Mouse (Mus musculus) CH12.LX (cell line): ENCODE results near the gene Olfr554. TPM values are rescaled to one million over a fixed set of nuclear protein-coding genes. Genes with fewer than 3 reads are reported as not detected.
A peak's percentile ranks its signal among the peaks of the same experiment; 100 is the strongest.

Experiments used
- DNase-seq: peaks from one replicate; pipeline ENCODE4 v3.0.0-alpha.2; 2013; ENCODE audit errors: extremely low read depth
- H3K27ac ChIP-seq: 2 replicates; pipeline ENCODE4 v1.5.1; 2012; ENCODE audit warnings: low read depth, mild to moderate bottlenecking, control low read depth, moderate library complexity; ENCODE audit not compliant: insufficient read depth
- H3K27me3 ChIP-seq: replicated peaks from 2 replicates; pipeline ENCODE3; 2012; ENCODE audit warnings: inconsistent platforms
- H3K36me3 ChIP-seq, 2 experiments: replicated peaks in 1 of 2; 2 replicates each; pipeline versions ENCODE3 to v1.6.1; 2012; ENCODE audit warnings: inconsistent platforms in 1 of 2, low read length in 1 of 2, mild to moderate bottlenecking in 1 of 2, mixed read lengths in 1 of 2, moderate library complexity in 1 of 2; ENCODE audit not compliant: control insufficient read depth in 1 of 2, insufficient read depth in 1 of 2
- H3K4me1 ChIP-seq, 2 experiments: 2 replicates each; pipeline ENCODE4 v1.6.1; 2012; ENCODE audit warnings: inconsistent platforms in 1 of 2, moderate library complexity in 1 of 2; ENCODE audit not compliant: insufficient read depth in 2 of 2, control insufficient read depth in 1 of 2
- H3K4me2 ChIP-seq: 2 replicates; pipeline ENCODE4 v1.6.1; 2012; ENCODE audit warnings: low read depth, mild to moderate bottlenecking, control low read depth; ENCODE audit not compliant: poor library complexity, insufficient read depth, severe bottlenecking
- H3K4me3 ChIP-seq, 3 experiments: fragments of 150-350 bp in 1 of 3; sonication (generic) in 1 of 3; replicated peaks in 1 of 3; 2 replicates each; pipeline versions ENCODE3 to v1.5.1; 2011 to 2012; ENCODE audit warnings: low read depth in 2 of 3, low read length in 2 of 3, mild to moderate bottlenecking in 2 of 3, moderate library complexity in 2 of 3, control low read depth in 1 of 3, improper control_type of control experiment in 1 of 3, inconsistent platforms in 1 of 3, mixed read lengths in 1 of 3; ENCODE audit not compliant: poor library complexity in 1 of 3
- H3K79me2 ChIP-seq: replicated peaks from 2 replicates; pipeline ENCODE4 v1.6.1; 2012; ENCODE audit warnings: mild to moderate bottlenecking, moderate library complexity; ENCODE audit not compliant: control insufficient read depth, poor library complexity, insufficient read depth, severe bottlenecking; ENCODE audit errors: extremely low read depth
- H3K9ac ChIP-seq: 2 replicates; pipeline ENCODE4 v1.6.1; 2012; ENCODE audit warnings: low read depth, mild to moderate bottlenecking, control low read depth, moderate library complexity; ENCODE audit not compliant: insufficient read depth
- H3K9me3 ChIP-seq: replicated peaks from 2 replicates; pipeline ENCODE3; 2012; ENCODE audit warnings: low read length, inconsistent platforms, mixed read lengths
- CHD2 ChIP-seq: IDR thresholded peaks from 2 replicates; pipeline ENCODE4 v1.6.1; 2011; ENCODE audit warnings: low read length, improper control_type of control experiment
- CTCF ChIP-seq, 2 experiments: IDR thresholded peaks in 1 of 2; conservative IDR thresholded peaks in 1 of 2; 2 replicates each; pipeline ENCODE4 v1.5.1; 2011 to 2012; ENCODE audit warnings: low read depth in 2 of 2, low read length in 2 of 2, improper control_type of control experiment in 1 of 2, inconsistent platforms in 1 of 2, mild to moderate bottlenecking in 1 of 2, moderate library complexity in 1 of 2
- E2F4 ChIP-seq: IDR thresholded peaks from 2 replicates; pipeline ENCODE4 v1.6.1; 2011; ENCODE audit warnings: low read depth, low read length, improper control_type of control experiment; ENCODE audit not compliant: insufficient replicate concordance
- ELF1 ChIP-seq: IDR thresholded peaks from 2 replicates; pipeline ENCODE4 v1.6.1; 2014; ENCODE audit warnings: low read depth, mild to moderate bottlenecking, inconsistent platforms, low read length, improper control_type of control experiment
- ETS1 ChIP-seq: conservative IDR thresholded peaks from 2 replicates; pipeline ENCODE4 v1.6.1; 2012; ENCODE audit warnings: low read depth, mild to moderate bottlenecking, inconsistent platforms, low read length, improper control_type of control experiment, moderate library complexity
- HCFC1 ChIP-seq: IDR thresholded peaks from 2 replicates; pipeline ENCODE4 v1.6.1; 2012; ENCODE audit warnings: low read depth, mild to moderate bottlenecking, inconsistent platforms, low read length, improper control_type of control experiment
- IRF4 ChIP-seq: IDR thresholded peaks from 2 replicates; pipeline ENCODE4 v1.6.1; 2014; ENCODE audit warnings: low read depth, mild to moderate bottlenecking, inconsistent platforms, low read length, improper control_type of control experiment
- JUN ChIP-seq: IDR thresholded peaks from 2 replicates; pipeline ENCODE4 v1.6.1; 2011; ENCODE audit warnings: low read depth, mild to moderate bottlenecking, low read length, improper control_type of control experiment, moderate library complexity; ENCODE audit not compliant: insufficient read depth
- KAT2A ChIP-seq: IDR thresholded peaks from 2 replicates; pipeline ENCODE4 v1.6.1; 2012; ENCODE audit warnings: low read length, improper control_type of control experiment, inconsistent platforms; ENCODE audit not compliant: insufficient replicate concordance
- MAX ChIP-seq: IDR thresholded peaks from 2 replicates; pipeline ENCODE4 v1.6.1; 2011; ENCODE audit warnings: low read length, improper control_type of control experiment
- MAZ ChIP-seq: IDR thresholded peaks from 2 replicates; pipeline ENCODE4 v1.6.1; 2012; ENCODE audit warnings: low read depth, mild to moderate bottlenecking, inconsistent platforms, low read length, improper control_type of control experiment, moderate library complexity
- MEF2A ChIP-seq: IDR thresholded peaks from 2 replicates; pipeline ENCODE4 v1.6.1; 2014; ENCODE audit warnings: low read depth, mild to moderate bottlenecking, inconsistent platforms, low read length, improper control_type of control experiment, borderline replicate concordance
- MXI1 ChIP-seq: IDR thresholded peaks from 2 replicates; pipeline ENCODE4 v1.6.1; 2011; ENCODE audit warnings: mild to moderate bottlenecking, low read depth, low read length, improper control_type of control experiment
- MYC ChIP-seq: IDR thresholded peaks from 2 replicates; pipeline ENCODE4 v1.6.1; 2011; ENCODE audit warnings: low read depth, mild to moderate bottlenecking, improper control_type of control experiment, low read length
- NELFE ChIP-seq: IDR thresholded peaks from 2 replicates; pipeline ENCODE4 v1.6.1; 2011; ENCODE audit warnings: low read depth, low read length, improper control_type of control experiment
- NRF1 ChIP-seq: IDR thresholded peaks from 2 replicates; pipeline ENCODE4 v1.6.1; 2014; ENCODE audit warnings: low read depth, mild to moderate bottlenecking, inconsistent platforms, low read length, improper control_type of control experiment, moderate library complexity
- PAX5 ChIP-seq: IDR thresholded peaks from 2 replicates; pipeline ENCODE4 v1.6.1; 2012; ENCODE audit warnings: low read length, inconsistent platforms, mixed read lengths
- POLR2A ChIP-seq: IDR thresholded peaks from 2 replicates; pipeline ENCODE4 v1.6.1; 2011; ENCODE audit warnings: low read depth, mild to moderate bottlenecking, improper control_type of control experiment, low read length
- POLR2AphosphoS2 ChIP-seq: IDR thresholded peaks from 2 replicates; pipeline ENCODE4 v1.6.1; 2011; ENCODE audit warnings: low read depth, low read length, improper control_type of control experiment
- RAD21 ChIP-seq: IDR thresholded peaks from 2 replicates; pipeline ENCODE4 v1.6.1; 2011; ENCODE audit warnings: low read depth, mild to moderate bottlenecking, low read length, improper control_type of control experiment, moderate library complexity
- RCOR1 ChIP-seq: conservative IDR thresholded peaks from 2 replicates; pipeline ENCODE4 v1.6.1; 2012; ENCODE audit warnings: low read depth, mild to moderate bottlenecking, inconsistent platforms, low read length, improper control_type of control experiment
- SIN3A ChIP-seq: IDR thresholded peaks from 2 replicates; pipeline ENCODE4 v1.6.1; 2012; ENCODE audit warnings: low read length, improper control_type of control experiment, inconsistent platforms
- SMC3 ChIP-seq: IDR thresholded peaks from 2 replicates; pipeline ENCODE4 v1.6.1; 2011; ENCODE audit warnings: low read depth, low read length, improper control_type of control experiment
- TBP ChIP-seq: conservative IDR thresholded peaks from 2 replicates; pipeline ENCODE4 v1.6.1; 2011; ENCODE audit warnings: low read depth, low read length, improper control_type of control experiment
- TCF12 ChIP-seq: IDR thresholded peaks from 2 replicates; pipeline ENCODE4 v1.6.1; 2014; ENCODE audit warnings: low read depth, mild to moderate bottlenecking, inconsistent platforms, low read length, improper control_type of control experiment
- UBTF ChIP-seq: IDR thresholded peaks from 2 replicates; pipeline ENCODE4 v1.6.1; 2012; ENCODE audit warnings: low read depth, mild to moderate bottlenecking, inconsistent platforms, low read length, improper control_type of control experiment, moderate library complexity
- USF1 ChIP-seq: IDR thresholded peaks from 2 replicates; pipeline ENCODE4 v1.6.1; 2014; ENCODE audit warnings: low read depth, mild to moderate bottlenecking, inconsistent platforms, low read length, improper control_type of control experiment
- ZMIZ1 ChIP-seq: IDR thresholded peaks from 2 replicates; pipeline ENCODE4 v1.6.1; 2012; ENCODE audit warnings: low read depth, mild to moderate bottlenecking, inconsistent platforms, low read length, improper control_type of control experiment
- ZNF384 ChIP-seq: IDR thresholded peaks from 2 replicates; pipeline ENCODE4 v1.6.1; 2012; ENCODE audit warnings: low read depth, low read length, improper control_type of control experiment, inconsistent platforms
- dilution Hi-C: fragments of 300-500 bp; cut with MboI; formaldehyde crosslinking; loops from 2 replicates; pipeline ENCODE4 v1.14.3; 2020; ENCODE audit warnings: low sequenced_read_pairs; ENCODE audit not compliant: extremely low pct_unique_long_range_greater_than_20kb, extremely low pct_ligation_motif_present
- in situ Hi-C: fragments of 300-500 bp; cut with MboI; formaldehyde crosslinking; loops from 3 replicates; pipeline ENCODE4 v1.14.3; 2019; ENCODE audit warnings: low sequenced_read_pairs, low pct_ligation_motif_present, low pct_unique_long_range_greater_than_20kb, mixed read lengths
- polyA plus RNA-seq: library from polyadenylated mRNA; unstranded; fragments of >175 nt; gene quantifications from 2 replicates; pipeline ENCODE4 v1.2.1, GENCODE M21; 2012; ENCODE audit warnings: low read depth; ENCODE audit not compliant: insufficient read length
- total RNA-seq, 2 experiments: library from RNA; depleted of rRNA; stranded (reverse); fragments of 300-350 nt in 1 of 2; fragments of >200 nt in 1 of 2; gene quantifications; 2 replicates each; pipeline ENCODE4 v1.2.3; 2012 to 2014

The Olfr554 gene
- total and polyA plus RNA-seq, 3 experiments, result not detected

GRCm38 (mm10) chr7:102681916-102682315 is 43.7 kb downstream of the Olfr554 start:
- no peak for DNase-seq
- Histone ChIP-seq H3K4me2 (no peak overlapping the region), H3K9me3 (no peaks in the 10 kb centered on the region), H3K36me3 (peaks cover 20 to 68% of the 10 kb centered on the region in 2 experiments), H3K79me2 (no peaks in the 10 kb centered on the region), H3K27ac (no peak overlapping the region), H3K27me3 (no peaks in the 10 kb centered on the region), H3K9ac (no peak overlapping the region), H3K4me3 (no peak overlapping the region), H3K4me1 (peaks cover 0 to 8% of the 10 kb centered on the region in 2 experiments; a peak in 1 of 4 replicates)
- in situ Hi-C loops (no loop called here), dilution Hi-C loops (no loop called here)
- TF ChIP-seq ZNF384 (no peak), RCOR1 (no peak), POLR2AphosphoS2 (no peak), NRF1 (no peak), TCF12 (no peak), POLR2A (no peak), MAZ (no peak), HCFC1 (no peak), IRF4 (no peak), CTCF (conservative IDR thresholded peaks at IDR 0.05 in 1 of 2, IDR thresholded peaks at IDR 0.05 in 1 of 2; ENCODE audit: low read depth in 2 of 2, low read length in 2 of 2) (no peak), RAD21 (no peak), PAX5 (no peak), MYC (no peak), ELF1 (no peak), SIN3A (no peak), KAT2A (no peak), UBTF (no peak), CHD2 (no peak), JUN (no peak), E2F4 (no peak)

DNA sequence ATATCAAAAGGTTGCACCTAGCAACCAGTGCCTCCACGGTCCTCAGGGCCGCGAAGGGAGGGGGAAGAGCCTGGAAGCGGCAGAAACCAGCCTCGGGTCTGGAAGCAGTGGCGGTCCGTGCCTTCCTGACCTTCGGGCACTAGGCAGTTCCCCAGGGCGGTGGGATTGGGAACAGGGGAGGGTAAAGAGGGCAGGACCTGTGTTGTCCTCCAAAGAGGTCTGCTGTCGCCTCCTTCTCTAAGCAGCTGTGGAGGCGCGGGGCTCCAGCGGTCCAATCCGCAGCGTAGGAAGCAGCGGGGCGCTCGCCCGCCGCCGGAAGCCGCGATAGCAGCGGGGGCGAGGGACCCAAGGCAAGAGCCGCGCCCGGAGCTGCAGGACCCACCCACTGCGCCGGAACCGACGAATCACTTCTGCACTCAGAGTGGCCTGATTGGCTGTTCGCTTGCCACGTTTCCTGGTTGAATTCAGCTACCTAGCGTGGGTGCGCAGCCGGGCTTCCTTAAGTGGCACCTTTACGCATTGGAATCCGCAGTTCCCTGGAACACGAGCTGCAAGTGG is 48.8 kb downstream of the Olfr554 start, which contains the start of gene Trim68:
TSS of gene Trim68 (minus strand) at position 384 of the 558 bp plus-strand sequence.
- H3K4me2 ChIP-seq, result peak within 1 kb of the TSS; percentile 68
- H3K79me2 ChIP-seq, result no peaks in the 10 kb centered on the region
- dilution Hi-C loops (no loop called here), in situ Hi-C loops (no loop called here)
- peak within 1 kb of the TSS; percentile 68 for H3K9ac ChIP-seq
- TF ChIP-seq MXI1, result peak; percentile 53; the same call in 1 of the 2 replicates
- peak; percentile 70; the same call in 1 of the 2 replicates for TF ChIP-seq NELFE
- TF ChIP-seq TBP, result peak; percentile 78; the same call in 1 of the 2 replicates
- no peak for TF ChIP-seq ETS1
- peak; percentile 74 for TF ChIP-seq CHD2
- TF ChIP-seq E2F4, result 0 out of 2 replicates have a peak, but pooled peaks have one; percentile 22
- peak; percentile 62; the same call in 1 of the 2 replicates for TF ChIP-seq KAT2A
- TF ChIP-seq CTCF (conservative IDR thresholded peaks at IDR 0.05 in 1 of 2, IDR thresholded peaks at IDR 0.05 in 1 of 2; ENCODE audit: low read depth in 2 of 2, low read length in 2 of 2), result no peak
- TF ChIP-seq SMC3, result no peak
- TF ChIP-seq POLR2A, result peak; percentile 87
- peak; percentile 83 for TF ChIP-seq MAX
- no peak; the same call in 1 of the 2 replicates for TF ChIP-seq SIN3A
- peak; percentile 72 for TF ChIP-seq HCFC1
- peak; percentile 81; the same call in 1 of the 2 replicates for TF ChIP-seq UBTF
- no peak for TF ChIP-seq ZNF384
- peak; percentile 76 for TF ChIP-seq NRF1
- peak; percentile 59; the same call in 1 of the 2 replicates for TF ChIP-seq TCF12
- 0 out of 2 replicates have a peak, but pooled peaks have one; percentile 11 for TF ChIP-seq MEF2A
- peak; percentile 93 for TF ChIP-seq ELF1
- peak; percentile 75; the same call in 1 of the 2 replicates for TF ChIP-seq MAZ
- TF ChIP-seq MYC, result peak; percentile 47; the same call in 1 of the 2 replicates
- TF ChIP-seq ZMIZ1, result peak; percentile 51; the same call in 1 of the 2 replicates
- no peak for TF ChIP-seq POLR2AphosphoS2
- TF ChIP-seq USF1, result no peak
- no peaks in the 10 kb centered on the region for H3K9me3 ChIP-seq
- peaks cover 4 to 24% of the 10 kb centered on the region in 2 experiments for H3K36me3 ChIP-seq
- H3K4me1 ChIP-seq, result peaks cover 0 to 13% of the 10 kb centered on the region in 2 experiments; a peak in 1 of 4 replicates
- no peak within 1 kb of the TSS for H3K27ac ChIP-seq
- DNase-seq, result peak; percentile 93
- no peaks in the 10 kb centered on the region for H3K27me3 ChIP-seq
- peak within 1 kb of the TSS; percentile 65 to 73 (median 69) for H3K4me3 ChIP-seq
